Comparison of ENCODE assay signal across 10 mouse cellular contexts in the genomic region with DNA sequence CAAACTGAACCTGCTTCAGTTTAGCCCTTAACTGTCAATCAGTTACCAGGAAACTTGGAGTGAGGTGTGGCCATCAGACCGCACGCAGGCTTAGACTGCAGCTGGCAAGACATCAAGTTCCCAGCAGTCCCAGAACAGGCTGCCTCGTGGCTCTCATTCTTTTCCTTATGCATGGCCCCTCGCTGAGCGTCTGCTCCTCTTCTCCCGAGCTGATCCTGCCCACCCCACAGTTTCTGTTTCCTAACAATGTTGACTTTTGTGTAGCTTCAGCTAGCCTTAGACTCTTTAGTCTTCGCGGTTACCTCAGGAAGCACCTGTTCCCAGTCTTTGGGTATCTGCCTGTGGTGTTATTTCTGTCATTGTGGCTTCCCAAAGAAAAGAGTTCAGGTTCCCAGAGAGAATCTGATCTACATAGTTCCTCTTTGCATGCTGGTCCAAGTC.
DNase-seq lines count a peak whose midpoint lies in the region; ATAC-seq and TF ChIP-seq lines count a peak whose summit lies in the region.
"Had no signal": no experiment of that assay in that cellular context is flagged by ENCODE, and none has a peak within 500 bp of the region (broad histone marks: within the 10 kb centered on the region; RNA-seq: fewer than 3 reads in every experiment).

No protein-coding gene starts in this region.

- no peak overlapping the region for H3K4me3 ChIP-seq in hindbrain, postnatal 0 days (ENCODE audit: low read length)
- H3K4me3 ChIP-seq in hindbrain, embryonic 11.5 days (ENCODE audit: low read depth, low read length): no peak overlapping the region
- no peak overlapping the region for H3K4me3 ChIP-seq in stomach, embryonic 15.5 days (replicated peaks)
- no peak overlapping the region for H3K4me3 ChIP-seq in midbrain, embryonic 13.5 days (replicated peaks)
- H3K4me3 ChIP-seq: erythroblast, embryonic 14.5 days; lung, embryonic 15.5 days had no signal

- H3K4me2 ChIP-seq in hindbrain, postnatal 0 days (ENCODE audit: low read depth, low read length): no peak overlapping the region
- no peak overlapping the region for H3K4me2 ChIP-seq in hindbrain, embryonic 11.5 days (replicated peaks; ENCODE audit: low read depth, low read length)
- H3K4me2 ChIP-seq in stomach, embryonic 15.5 days: no peak overlapping the region
- H3K4me2 ChIP-seq in midbrain, embryonic 13.5 days (replicated peaks): no peak overlapping the region
- H3K4me2 ChIP-seq: lung, embryonic 15.5 days had no signal

- TF ChIP-seq CTCF in hindbrain, postnatal 0 days (IDR thresholded peaks at IDR 0.05; ENCODE audit: low read depth): no peak

- peak; percentile 49 for DNase-seq in hindbrain, postnatal 0 days (ENCODE audit: low spot score)
- DNase-seq in hindbrain, embryonic 11.5 days (ENCODE audit: low spot score): no peak
- DNase-seq in kidney, postnatal 10 days: peak; percentile 70
- DNase-seq in embryo, embryonic 10 days (ENCODE audit: low spot score): no peak
- no peak for DNase-seq in ovary, adult 18-20 months (ENCODE audit: low spot score)

- no peak overlapping the region for H3K27ac ChIP-seq in hindbrain, postnatal 0 days
- H3K27ac ChIP-seq in hindbrain, embryonic 11.5 days (ENCODE audit: low read depth, low read length): no peak overlapping the region
- H3K27ac ChIP-seq in stomach, embryonic 15.5 days: no peak overlapping the region
- no peak overlapping the region for H3K27ac ChIP-seq in midbrain, embryonic 13.5 days
- H3K27ac ChIP-seq: lung, embryonic 15.5 days had no signal

- H3K27me3 ChIP-seq in hindbrain, postnatal 0 days (ENCODE audit: insufficient read depth, low read length): no peaks in the 10 kb centered on the region
- H3K27me3 ChIP-seq in hindbrain, embryonic 11.5 days (ENCODE audit: control insufficient read depth, insufficient read depth, low read length): no peaks in the 10 kb centered on the region
- no peaks in the 10 kb centered on the region for H3K27me3 ChIP-seq in stomach, embryonic 15.5 days (replicated peaks)
- no peaks in the 10 kb centered on the region for H3K27me3 ChIP-seq in midbrain, embryonic 13.5 days
- H3K27me3 ChIP-seq: lung, embryonic 15.5 days had no signal

- H3K36me3 ChIP-seq in hindbrain, postnatal 0 days (ENCODE audit: insufficient read depth, low read length): no peaks in the 10 kb centered on the region
- H3K36me3 ChIP-seq in hindbrain, embryonic 11.5 days (ENCODE audit: control insufficient read depth, insufficient read depth, low read length): no peaks in the 10 kb centered on the region
- no peaks in the 10 kb centered on the region for H3K36me3 ChIP-seq in stomach, embryonic 15.5 days
- no peaks in the 10 kb centered on the region for H3K36me3 ChIP-seq in midbrain, embryonic 13.5 days
- H3K36me3 ChIP-seq: lung, embryonic 15.5 days had no signal

- H3K4me1 ChIP-seq in hindbrain, postnatal 0 days (ENCODE audit: insufficient read depth, low read length): peaks cover 7% of the 10 kb centered on the region; the same call in 1 of the 2 replicates
- no peaks in the 10 kb centered on the region for H3K4me1 ChIP-seq in hindbrain, embryonic 11.5 days (replicated peaks; ENCODE audit: control insufficient read depth, insufficient read depth, low read length)
- peaks cover 5% of the 10 kb centered on the region; the same call in 1 of the 2 replicates for H3K4me1 ChIP-seq in stomach, embryonic 15.5 days
- peaks cover 10% of the 10 kb centered on the region for H3K4me1 ChIP-seq in midbrain, embryonic 13.5 days (replicated peaks)

- H3K9me3 ChIP-seq in hindbrain, postnatal 0 days (ENCODE audit: low read length): no peaks in the 10 kb centered on the region
- H3K9me3 ChIP-seq in hindbrain, embryonic 11.5 days (ENCODE audit: control insufficient read depth, low read length): no peaks in the 10 kb centered on the region
- no peaks in the 10 kb centered on the region for H3K9me3 ChIP-seq in stomach, embryonic 15.5 days
- no peaks in the 10 kb centered on the region for H3K9me3 ChIP-seq in midbrain, embryonic 13.5 days
- H3K9me3 ChIP-seq: lung, embryonic 15.5 days had no signal

- ATAC-seq in hindbrain, postnatal 0 days: peak; percentile 38; the same call in 1 of the 2 replicates
- no peak for ATAC-seq in hindbrain, embryonic 11.5 days (ENCODE audit: low FRiP score)
- peak; percentile 91 for ATAC-seq in granulocyte monocyte progenitor cell, adult 5-6 weeks (replicated peaks; ENCODE audit: poor library complexity, severe bottlenecking)
- ATAC-seq in stomach, embryonic 15.5 days (ENCODE audit: insufficient read depth, low FRiP score, low read depth): peak; percentile 40; the same call in 1 of the 2 replicates
- no peak for ATAC-seq in midbrain, embryonic 13.5 days

- WGBS in hindbrain, postnatal 0 days: 27% methylated on average over 8 of the region's 8 CpGs
- WGBS in hindbrain, embryonic 11.5 days: 57% methylated on average over 8 of the region's 8 CpGs
- 33% methylated on average over 8 of the region's 8 CpGs for WGBS in stomach, embryonic 15.5 days
- 51% methylated on average over 8 of the region's 8 CpGs for WGBS in midbrain, embryonic 13.5 days

- H3K9ac ChIP-seq in hindbrain, postnatal 0 days (replicated peaks; ENCODE audit: low read length): no peak overlapping the region
- no peak overlapping the region for H3K9ac ChIP-seq in hindbrain, embryonic 11.5 days (ENCODE audit: low read depth, low read length)
- H3K9ac ChIP-seq in stomach, embryonic 15.5 days: no peak overlapping the region
- no peak overlapping the region for H3K9ac ChIP-seq in midbrain, embryonic 13.5 days (replicated peaks)
- H3K9ac ChIP-seq: lung, embryonic 15.5 days had no signal

Comparison
In these comparisons a context has a peak if more than half of its experiments do, and no peak if none do; other contexts are left out.
1. ATAC-seq: peak in hindbrain, postnatal 0 days (single experiment), granulocyte monocyte progenitor cell, adult 5-6 weeks (single experiment) and stomach, embryonic 15.5 days (single experiment); none in hindbrain, embryonic 11.5 days (single experiment) and midbrain, embryonic 13.5 days (single experiment).
2. DNase-seq: peak in hindbrain, postnatal 0 days (single experiment) and kidney, postnatal 10 days (single experiment); none in hindbrain, embryonic 11.5 days (single experiment), embryo, embryonic 10 days (single experiment) and ovary, adult 18-20 months (single experiment).